In genomic region chr12:112677943-112678554, GRCm38 (mm10) we compare ENCODE assay signal across 8 mouse cellular contexts. TPM values are rescaled to one million over a fixed set of nuclear protein-coding genes. Genes with fewer than 3 reads are reported as not detected.
DNase-seq lines count a peak whose midpoint lies in the region; ATAC-seq and TF ChIP-seq lines count a peak whose summit lies in the region.

No protein-coding gene starts in this region.

- H3K9me3 ChIP-seq in kidney, embryonic 14.5 days (ENCODE audit: control insufficient read depth, low read length): no peaks in the 10 kb centered on the region
- no peaks in the 10 kb centered on the region for H3K9me3 ChIP-seq in hindbrain, embryonic 11.5 days (ENCODE audit: control insufficient read depth, low read length)
- no peaks in the 10 kb centered on the region for H3K9me3 ChIP-seq in midbrain, embryonic 12.5 days

- peak; percentile 3; the same call in 1 of the 2 replicates for ATAC-seq in kidney, embryonic 14.5 days (ENCODE audit: low FRiP score, low TSS enrichment)
- ATAC-seq in hindbrain, embryonic 11.5 days (ENCODE audit: low FRiP score): peak; percentile 22; the same call in 1 of the 2 replicates
- ATAC-seq in midbrain, embryonic 12.5 days (ENCODE audit: low FRiP score, low read depth): no peak
- no peak for ATAC-seq in megakaryocyte progenitor cell, adult 5-6 weeks (replicated peaks; ENCODE audit: poor library complexity)

- peak overlapping the region; percentile 97 for H3K4me2 ChIP-seq in kidney, embryonic 14.5 days (replicated peaks; ENCODE audit: low read depth, low read length)
- peak overlapping the region; percentile 98 for H3K4me2 ChIP-seq in hindbrain, embryonic 11.5 days (replicated peaks; ENCODE audit: low read depth, low read length)
- H3K4me2 ChIP-seq in midbrain, embryonic 12.5 days (replicated peaks): peak overlapping the region; percentile 91

- peaks cover 23% of the 10 kb centered on the region for H3K27me3 ChIP-seq in kidney, embryonic 14.5 days (ENCODE audit: control insufficient read depth, insufficient read depth, low read length)
- peaks cover 22% of the 10 kb centered on the region for H3K27me3 ChIP-seq in hindbrain, embryonic 11.5 days (ENCODE audit: control insufficient read depth, insufficient read depth, low read length)
- peaks cover 67% of the 10 kb centered on the region for H3K27me3 ChIP-seq in midbrain, embryonic 12.5 days
- H3K27me3 ChIP-seq in cerebellum, adult 2 months (ENCODE audit: control insufficient read depth, insufficient read depth, low read length): peaks cover 1% of the 10 kb centered on the region; the same call in 1 of the 2 replicates

- no peaks in the 10 kb centered on the region; the same call in 1 of the 2 replicates for H3K36me3 ChIP-seq in kidney, embryonic 14.5 days (ENCODE audit: control insufficient read depth, insufficient read depth, low read length)
- H3K36me3 ChIP-seq in hindbrain, embryonic 11.5 days (ENCODE audit: control insufficient read depth, insufficient read depth, low read length): no peaks in the 10 kb centered on the region
- H3K36me3 ChIP-seq in midbrain, embryonic 12.5 days: no peaks in the 10 kb centered on the region

- peak overlapping the region; percentile 47; the same call in 1 of the 2 replicates for H3K27ac ChIP-seq in kidney, embryonic 14.5 days (ENCODE audit: low read depth, low read length)
- no peak overlapping the region for H3K27ac ChIP-seq in bone marrow macrophage, adult 2 months (ENCODE audit: insufficient read depth, low read depth, low read length)
- H3K27ac ChIP-seq in hindbrain, embryonic 11.5 days (ENCODE audit: low read depth, low read length): peak overlapping the region; percentile 4; the same call in 1 of the 2 replicates
- H3K27ac ChIP-seq in midbrain, embryonic 12.5 days (replicated peaks): peak overlapping the region; percentile 49; the same call in 1 of the 2 replicates
- H3K27ac ChIP-seq in cerebellum, adult 2 months (ENCODE audit: insufficient read depth, low read length): no peak overlapping the region

- TF ChIP-seq POLR2A in bone marrow macrophage, adult 2 months (IDR thresholded peaks at IDR 0.05; ENCODE audit: borderline replicate concordance, low read depth, low read length): no peak
- no peak for TF ChIP-seq POLR2A in cerebellum, adult 2 months (IDR thresholded peaks at IDR 0.05; ENCODE audit: borderline replicate concordance, insufficient read depth, low read length)

- H3K4me1 ChIP-seq in kidney, embryonic 14.5 days (ENCODE audit: control insufficient read depth, insufficient read depth, low read length): peaks cover 25% of the 10 kb centered on the region
- H3K4me1 ChIP-seq in bone marrow macrophage, adult 2 months (ENCODE audit: control insufficient read depth, insufficient read depth, low read length): no peaks in the 10 kb centered on the region
- H3K4me1 ChIP-seq in hindbrain, embryonic 11.5 days (replicated peaks; ENCODE audit: control insufficient read depth, insufficient read depth, low read length): peaks cover 7% of the 10 kb centered on the region
- peaks cover 35% of the 10 kb centered on the region for H3K4me1 ChIP-seq in midbrain, embryonic 12.5 days
- H3K4me1 ChIP-seq in cerebellum, adult 2 months (ENCODE audit: control insufficient read depth, insufficient read depth, low read length): peaks cover 11% of the 10 kb centered on the region

- TF ChIP-seq CTCF in bone marrow macrophage, adult 2 months (IDR thresholded peaks at IDR 0.05; ENCODE audit: low read depth, low read length): no peak
- no peak for TF ChIP-seq CTCF in cerebellum, adult 2 months (IDR thresholded peaks at IDR 0.05; ENCODE audit: borderline replicate concordance, insufficient read depth, low read depth, low read length)

- WGBS in kidney, embryonic 14.5 days: 12% methylated on average over 19 of the region's 19 CpGs
- WGBS in hindbrain, embryonic 11.5 days: 20% methylated on average over 19 of the region's 19 CpGs
- WGBS in midbrain, embryonic 12.5 days: 20% methylated on average over 19 of the region's 19 CpGs
- WGBS in cerebellum, adult 2 months: 41% methylated on average over 19 of the region's 19 CpGs

- DNase-seq in kidney, adult 18-20 months: no peak
- no peak for DNase-seq in hindbrain, embryonic 11.5 days (ENCODE audit: low spot score)
- no peak for DNase-seq in left cerebral cortex, adult 9 months (ENCODE audit: low spot score in 2 of 2)
- no peak for DNase-seq in cerebellum, adult 2 months

- H3K9ac ChIP-seq in kidney, embryonic 14.5 days (ENCODE audit: low read depth, low read length): peak overlapping the region; percentile 70
- peak overlapping the region; percentile 40 for H3K9ac ChIP-seq in hindbrain, embryonic 11.5 days (ENCODE audit: low read depth, low read length)
- peak overlapping the region; percentile 69; the same call in 1 of the 2 replicates for H3K9ac ChIP-seq in midbrain, embryonic 12.5 days (replicated peaks)

- peak overlapping the region; percentile 71 for H3K4me3 ChIP-seq in kidney, embryonic 14.5 days (ENCODE audit: low read length)
- H3K4me3 ChIP-seq in bone marrow macrophage, adult 2 months (ENCODE audit: insufficient read depth, low read length): peak overlapping the region; percentile 77
- peak overlapping the region; percentile 48 for H3K4me3 ChIP-seq in hindbrain, embryonic 11.5 days (ENCODE audit: low read depth, low read length)
- peak overlapping the region; percentile 66 for H3K4me3 ChIP-seq in midbrain, embryonic 12.5 days
- H3K4me3 ChIP-seq in cerebellum, adult 2 months (replicated peaks; ENCODE audit: insufficient read depth, low read depth, low read length): no peak overlapping the region

RNA-seq across cellular contexts. Expression of gene Zbtb42, which starts 0.6 kb away (rescaled TPM):
- 3.8 and 5.7 TPM in 2 replicates for polyA plus RNA-seq in kidney, embryonic 14.5 days (2014; fragmentation: Nextera tagmentation; extraction: Ambion mirVana)
- polyA plus RNA-seq in bone marrow macrophage, adult 2 months (2012; ENCODE audit: insufficient read depth, insufficient read length, missing spikeins): 9.2 and 10.1 TPM in 2 replicates
- polyA plus RNA-seq in hindbrain, embryonic 11.5 days (2014; fragmentation: Nextera tagmentation; extraction: Ambion mirVana): 4.3 and 7.0 TPM in 2 replicates
- 5.2 and 7.3 TPM in 2 replicates for polyA plus RNA-seq in midbrain, embryonic 12.5 days (2016; fragmentation: Nextera tagmentation; extraction: Ambion mirVana)
- total RNA-seq in megakaryocyte progenitor cell, adult 5-6 weeks (2015): 1.8 and 2.1 TPM in 2 replicates
- 0.54 and 0.92 TPM in 2 replicates for total RNA-seq in megakaryocyte progenitor cell, adult 5-6 weeks (2017)
- polyA plus RNA-seq in cerebellum, adult 2 months (2012; rRNA removed): 1.5 and 1.8 TPM in 2 replicates

RNA-seq across cellular contexts. Expression of gene Akt1, which starts 3.4 kb away (rescaled TPM):
- 50.8 and 58.5 TPM in 2 replicates for polyA plus RNA-seq in kidney, embryonic 14.5 days (2014; fragmentation: Nextera tagmentation; extraction: Ambion mirVana)
- 169 and 176 TPM in 2 replicates for polyA plus RNA-seq in bone marrow macrophage, adult 2 months (2012; ENCODE audit: insufficient read depth, insufficient read length, missing spikeins)
- polyA plus RNA-seq in hindbrain, embryonic 11.5 days (2014; fragmentation: Nextera tagmentation; extraction: Ambion mirVana): 50.8 and 76.5 TPM in 2 replicates
- polyA plus RNA-seq in midbrain, embryonic 12.5 days (2016; fragmentation: Nextera tagmentation; extraction: Ambion mirVana): 74.7 and 80.0 TPM in 2 replicates
- total RNA-seq in megakaryocyte progenitor cell, adult 5-6 weeks (2015): 84.3 and 85.6 TPM in 2 replicates
- total RNA-seq in megakaryocyte progenitor cell, adult 5-6 weeks (2017): 74.8 and 96.1 TPM in 2 replicates
- 163 and 177 TPM in 2 replicates for polyA plus RNA-seq in cerebellum, adult 2 months (2012; rRNA removed)

RNA-seq across cellular contexts. Expression of gene Siva1, which starts 33.6 kb away (rescaled TPM):
- 314 and 362 TPM in 2 replicates for polyA plus RNA-seq in kidney, embryonic 14.5 days (2014; fragmentation: Nextera tagmentation; extraction: Ambion mirVana)
- 34.9 and 52.4 TPM in 2 replicates for polyA plus RNA-seq in bone marrow macrophage, adult 2 months (2012; ENCODE audit: insufficient read depth, insufficient read length, missing spikeins)
- 178 and 182 TPM in 2 replicates for polyA plus RNA-seq in hindbrain, embryonic 11.5 days (2014; fragmentation: Nextera tagmentation; extraction: Ambion mirVana)
- polyA plus RNA-seq in midbrain, embryonic 12.5 days (2016; fragmentation: Nextera tagmentation; extraction: Ambion mirVana): 133 and 150 TPM in 2 replicates
- 163 and 168 TPM in 2 replicates for total RNA-seq in megakaryocyte progenitor cell, adult 5-6 weeks (2015)
- total RNA-seq in megakaryocyte progenitor cell, adult 5-6 weeks (2017): 291 and 325 TPM in 2 replicates
- 33.6 and 34.6 TPM in 2 replicates for polyA plus RNA-seq in cerebellum, adult 2 months (2012; rRNA removed)

RNA-seq across cellular contexts. Expression of gene Cep170b, which starts 42.2 kb away (rescaled TPM):
- polyA plus RNA-seq in kidney, embryonic 14.5 days (2014; fragmentation: Nextera tagmentation; extraction: Ambion mirVana): 11.5 and 15.1 TPM in 2 replicates
- polyA plus RNA-seq in bone marrow macrophage, adult 2 months (2012; ENCODE audit: insufficient read depth, insufficient read length, missing spikeins): 8.5 and 17.7 TPM in 2 replicates
- 8.5 and 8.7 TPM in 2 replicates for polyA plus RNA-seq in hindbrain, embryonic 11.5 days (2014; fragmentation: Nextera tagmentation; extraction: Ambion mirVana)
- polyA plus RNA-seq in midbrain, embryonic 12.5 days (2016; fragmentation: Nextera tagmentation; extraction: Ambion mirVana): 15.0 and 16.8 TPM in 2 replicates
- total RNA-seq in megakaryocyte progenitor cell, adult 5-6 weeks (2015): 0.59 and 2.1 TPM in 2 replicates
- 1.1 and 4.7 TPM in 2 replicates for total RNA-seq in megakaryocyte progenitor cell, adult 5-6 weeks (2017)
- polyA plus RNA-seq in cerebellum, adult 2 months (2012; rRNA removed): 102 and 107 TPM in 2 replicates

RNA-seq across cellular contexts. Expression of gene Adssl1, which starts 58.2 kb away (rescaled TPM):
- polyA plus RNA-seq in kidney, embryonic 14.5 days (2014; fragmentation: Nextera tagmentation; extraction: Ambion mirVana): 8.0 and 9.3 TPM in 2 replicates
- 33.2 and 38.5 TPM in 2 replicates for polyA plus RNA-seq in bone marrow macrophage, adult 2 months (2012; ENCODE audit: insufficient read depth, insufficient read length, missing spikeins)
- polyA plus RNA-seq in hindbrain, embryonic 11.5 days (2014; fragmentation: Nextera tagmentation; extraction: Ambion mirVana): 2.1 and 2.6 TPM in 2 replicates
- polyA plus RNA-seq in midbrain, embryonic 12.5 days (2016; fragmentation: Nextera tagmentation; extraction: Ambion mirVana): 1.5 and 1.9 TPM in 2 replicates
- 113 and 131 TPM in 2 replicates for total RNA-seq in megakaryocyte progenitor cell, adult 5-6 weeks (2015)
- total RNA-seq in megakaryocyte progenitor cell, adult 5-6 weeks (2017): 113 and 126 TPM in 2 replicates
- 69.3 and 72.0 TPM in 2 replicates for polyA plus RNA-seq in cerebellum, adult 2 months (2012; rRNA removed)

Comparison
In these comparisons a context has a peak if more than half of its experiments do, and no peak if none do; other contexts are left out.
1. ATAC-seq: peak in kidney, embryonic 14.5 days (single experiment) and hindbrain, embryonic 11.5 days (single experiment); none in midbrain, embryonic 12.5 days (single experiment) and megakaryocyte progenitor cell, adult 5-6 weeks (single experiment).
2. H3K27ac ChIP-seq: peak in kidney, embryonic 14.5 days (single experiment), hindbrain, embryonic 11.5 days (single experiment) and midbrain, embryonic 12.5 days (single experiment); none in bone marrow macrophage, adult 2 months (single experiment) and cerebellum, adult 2 months (single experiment).
3. Peak in every context shown above with its lines, with median percentiles within 50 percentile points of each other: H3K4me2 ChIP-seq and H3K9ac ChIP-seq.